Mouse (Mus musculus) CD4-positive, CD25-positive, alpha-beta regulatory T cell, adult 2 months (primary cell): ENCODE results near the gene Cd151.
"Not testable (repeated sequence)": the region's sequence is repeated elsewhere in the genome, so short reads cannot be mapped to it uniquely, and the experiment has no call there.

Experiments
- DNase-seq: peaks from one replicate; pipeline ENCODE4 v3.0.0-alpha.2; 2012; ENCODE audit warnings: low read depth, low spot score

The Cd151 gene

GRCm38 (mm10) chr7:141435856-141436522 lies 31.2 kb upstream of the Cd151 start:
- DNase-seq, result no peak

- DNase-seq, result no peak
Observed at GRCm38 (mm10) chr7:141436523-141436892, 30.7 kb upstream of the Cd151 start.

- DNase-seq, result peak; percentile 88
Observed at GRCm38 (mm10) chr7:141437178-141438120, 29.7 kb upstream of the Cd151 start, which contains the start of gene Slc25a22. Slc25a22 (minus strand) TSS chr7:141437892.

- DNase-seq, result no peak
Observed at GRCm38 (mm10) chr7:141438201-141438968, 28.8 kb upstream of the Cd151 start.

GRCm38 (mm10) chr7:141439140-141439679 lies 28.0 kb upstream of the Cd151 start:
- DNase-seq, result no peak

- no peak for DNase-seq
Observed at GRCm38 (mm10) chr7:141439811-141440210, 27.4 kb upstream of the Cd151 start.

- peak; percentile 73 for DNase-seq
Observed at GRCm38 (mm10) chr7:141440613-141441012, 26.6 kb upstream of the Cd151 start.

- no peak for DNase-seq
Observed at GRCm38 (mm10) chr7:141441460-141441859, 25.7 kb upstream of the Cd151 start.

GRCm38 (mm10) chr7:141442199-141442598 lies 25.0 kb upstream of the Cd151 start:
- DNase-seq, result no peak

GRCm38 (mm10) chr7:141443081-141443821 lies 23.9 kb upstream of the Cd151 start:
- DNase-seq, result peak; percentile 38

GRCm38 (mm10) chr7:141443828-141444237 lies 23.4 kb upstream of the Cd151 start, which contains the start of gene Pidd1:
Pidd1 (minus strand) TSS chr7:141444025.
- peak; percentile 78 for DNase-seq

- not testable (repeated sequence) for DNase-seq
Observed at GRCm38 (mm10) chr7:141446374-141446773, 20.8 kb upstream of the Cd151 start.

GRCm38 (mm10) chr7:141447110-141447991 lies 19.8 kb upstream of the Cd151 start, which contains the start of gene Rplp2:
Rplp2 (plus strand) TSS chr7:141447370.
- DNase-seq, result peak; percentile 94

- DNase-seq, result no peak
Observed at GRCm38 (mm10) chr7:141451928-141452327, 15.3 kb upstream of the Cd151 start.

GRCm38 (mm10) chr7:141453636-141454035 lies 13.6 kb upstream of the Cd151 start:
- DNase-seq, result no peak

- peak; percentile 97 for DNase-seq
Observed at GRCm38 (mm10) chr7:141454967-141455551, 12.1 kb upstream of the Cd151 start, which contains the start of gene Pnpla2. Pnpla2 (plus strand) TSS chr7:141455198.

GRCm38 (mm10) chr7:141455610-141456314 lies 11.4 kb upstream of the Cd151 start:
- DNase-seq, result peak; percentile 73

GRCm38 (mm10) chr7:141456739-141457138 lies 10.5 kb upstream of the Cd151 start:
- DNase-seq, result no peak

- DNase-seq, result no peak
Observed at GRCm38 (mm10) chr7:141457236-141457635, 10.0 kb upstream of the Cd151 start.
